In genomic region chr9:83925688-83926041, GRCm38 (mm10) we compare ENCODE assay signal across 8 mouse cellular contexts. TPM values are rescaled to one million over a fixed set of nuclear protein-coding genes. Genes with fewer than 3 reads are reported as not detected.
DNase-seq lines count a peak whose midpoint lies in the region; ATAC-seq and TF ChIP-seq lines count a peak whose summit lies in the region.

No protein-coding gene starts in this region.

- WGBS in kidney, adult 2 months: 58% methylated on average over 4 of the region's 4 CpGs
- 41% methylated on average over 4 of the region's 4 CpGs for WGBS in heart, postnatal 0 days
- WGBS in midbrain, embryonic 11.5 days: 64% methylated on average over 4 of the region's 4 CpGs

- H3K4me1 ChIP-seq in kidney, adult 2 months (ENCODE audit: control insufficient read depth, insufficient read depth, low read length): no peaks in the 10 kb centered on the region
- H3K4me1 ChIP-seq in heart, postnatal 0 days (ENCODE audit: control insufficient read depth, insufficient read depth): peaks cover 9% of the 10 kb centered on the region
- H3K4me1 ChIP-seq in midbrain, embryonic 11.5 days (ENCODE audit: control insufficient read depth, insufficient read depth, low read length): no peaks in the 10 kb centered on the region

- no peak for ATAC-seq in heart, postnatal 0 days (ENCODE audit: insufficient read depth, low read depth)
- no peak for ATAC-seq in midbrain, embryonic 11.5 days (ENCODE audit: low FRiP score)

- H3K27me3 ChIP-seq in kidney, adult 2 months (replicated peaks; ENCODE audit: control insufficient read depth, insufficient read depth, low read length): no peaks in the 10 kb centered on the region
- H3K27me3 ChIP-seq in heart, postnatal 0 days (ENCODE audit: control insufficient read depth, insufficient read depth, low read length): no peaks in the 10 kb centered on the region
- H3K27me3 ChIP-seq in midbrain, embryonic 11.5 days (ENCODE audit: control insufficient read depth, insufficient read depth, low read length): no peaks in the 10 kb centered on the region

- peak overlapping the region; percentile 78 for H3K9ac ChIP-seq in heart, postnatal 0 days (replicated peaks; ENCODE audit: low read depth, low read length)
- peak overlapping the region; percentile 80; the same call in 1 of the 2 replicates for H3K9ac ChIP-seq in midbrain, embryonic 11.5 days (ENCODE audit: low read length)

- H3K27ac ChIP-seq in kidney, adult 2 months (ENCODE audit: insufficient read depth, low read depth, low read length): no peak overlapping the region
- H3K27ac ChIP-seq in heart, postnatal 0 days (ENCODE audit: low read depth): peak overlapping the region; percentile 77; the same call in 1 of the 2 replicates
- no peak overlapping the region for H3K27ac ChIP-seq in midbrain, embryonic 11.5 days (ENCODE audit: low read depth, low read length)

- peak overlapping the region; percentile 78 for H3K4me3 ChIP-seq in kidney, adult 2 months (ENCODE audit: insufficient read depth, low read depth, low read length)
- H3K4me3 ChIP-seq in heart, postnatal 0 days (ENCODE audit: low read depth, low read length): peak overlapping the region; percentile 88
- H3K4me3 ChIP-seq in midbrain, embryonic 11.5 days (ENCODE audit: low read depth, low read length): peak overlapping the region; percentile 70

- H3K36me3 ChIP-seq in kidney, adult 2 months (ENCODE audit: control insufficient read depth, insufficient read depth, low read length): no peaks in the 10 kb centered on the region
- H3K36me3 ChIP-seq in heart, postnatal 0 days (replicated peaks; ENCODE audit: control insufficient read depth, insufficient read depth, low read length): no peaks in the 10 kb centered on the region
- H3K36me3 ChIP-seq in midbrain, embryonic 11.5 days (ENCODE audit: control insufficient read depth, insufficient read depth, low read length): no peaks in the 10 kb centered on the region

- no peak for DNase-seq in kidney, adult 2 months
- no peak for DNase-seq in kidney, postnatal 25 days
- DNase-seq in cerebellum, adult 9-10 months: peak; percentile 68
- DNase-seq in heart, postnatal 0 days (ENCODE audit: low spot score): no peak
- DNase-seq in midbrain, embryonic 11.5 days (ENCODE audit: low spot score, missing footprints): peak; percentile 87
- DNase-seq in urinary bladder, postnatal 4 days (ENCODE audit: low spot score in 2 of 2): no peak
- no peak for DNase-seq in left cerebral cortex, postnatal 25 days (ENCODE audit: low spot score in 2 of 2)
- no peak for DNase-seq in ovary, adult 18-20 months (ENCODE audit: low spot score)

- TF ChIP-seq POLR2A in kidney, adult 2 months (IDR thresholded peaks at IDR 0.05; ENCODE audit: low read depth, low read length): no peak

- intact Hi-C loops in left cerebral cortex, postnatal 25 days (cut with DNase I): no loop called here

- H3K4me2 ChIP-seq in heart, postnatal 0 days (ENCODE audit: low read depth, low read length): peak overlapping the region; percentile 89
- H3K4me2 ChIP-seq in midbrain, embryonic 11.5 days: peak overlapping the region; percentile 64

- no peak for TF ChIP-seq EP300 in heart, postnatal 0 days (IDR thresholded peaks at IDR 0.05; ENCODE audit: low read depth)

- H3K9me3 ChIP-seq in heart, postnatal 0 days (replicated peaks; ENCODE audit: control insufficient read depth, low read length): no peaks in the 10 kb centered on the region
- H3K9me3 ChIP-seq in midbrain, embryonic 11.5 days (ENCODE audit: control insufficient read depth, low read length): no peaks in the 10 kb centered on the region

- TF ChIP-seq CTCF in kidney, adult 2 months (conservative IDR thresholded peaks at IDR 0.05; ENCODE audit: insufficient read depth, insufficient read length, low read depth, low read length): no peak
- no peak for TF ChIP-seq CTCF in heart, postnatal 0 days (IDR thresholded peaks at IDR 0.05; ENCODE audit: low read depth)

RNA-seq across cellular contexts. Expression of gene Bckdhb, which starts 0.7 kb away (rescaled TPM):
- 57.7 and 61.7 TPM in 2 replicates for polyA plus RNA-seq in kidney, adult 2 months (2012; rRNA removed)
- total RNA-seq in heart, postnatal 0 days (2014; rRNA removed; ENCODE audit: low replicate concordance): 40.5 and 59.9 TPM in 2 replicates
- polyA plus RNA-seq in heart, postnatal 0 days (2015; fragmentation: Nextera tagmentation; extraction: Ambion mirVana): 86.6 and 89.5 TPM in 2 replicates
- polyA plus RNA-seq in midbrain, embryonic 11.5 days (2014; fragmentation: Nextera tagmentation; extraction: Ambion mirVana): 56.9 and 69.7 TPM in 2 replicates
- 10 to 100 TPM; 37.9 to 39.2 TPM for total RNA-seq in left cerebral cortex, postnatal 25 days (2021)

Comparison
In these comparisons a context has a peak if more than half of its experiments do, and no peak if none do; other contexts are left out.
1. DNase-seq: peak in cerebellum, adult 9-10 months (single experiment) and midbrain, embryonic 11.5 days (single experiment); none in kidney, adult 2 months (single experiment), kidney, postnatal 25 days (0 of 2), heart, postnatal 0 days (single experiment), urinary bladder, postnatal 4 days (0 of 2), left cerebral cortex, postnatal 25 days (0 of 2) and ovary, adult 18-20 months (single experiment).
2. Peak in every context shown above with its lines, with median percentiles within 50 percentile points of each other: H3K4me3 ChIP-seq.